Mouse (Mus musculus) CH12.LX (cell line): ENCODE data around the gene Pafah1b1. TPM values are rescaled to one million over a fixed set of nuclear protein-coding genes. Genes with fewer than 3 reads are reported as not detected.

Experiments used
- DNase-seq: peaks from one replicate; pipeline ENCODE4 v3.0.0-alpha.2; 2013; ENCODE audit errors: extremely low read depth
- H3K27ac ChIP-seq: 2 replicates; pipeline ENCODE4 v1.5.1; 2012; ENCODE audit warnings: low read depth, mild to moderate bottlenecking, control low read depth, moderate library complexity; ENCODE audit not compliant: insufficient read depth
- H3K27me3 ChIP-seq: replicated peaks from 2 replicates; pipeline ENCODE3; 2012; ENCODE audit warnings: inconsistent platforms
- H3K36me3 ChIP-seq, 2 experiments: replicated peaks in 1 of 2; 2 replicates each; pipeline versions ENCODE3 to v1.6.1; 2012; ENCODE audit warnings: inconsistent platforms in 1 of 2, low read length in 1 of 2, mild to moderate bottlenecking in 1 of 2, mixed read lengths in 1 of 2, moderate library complexity in 1 of 2; ENCODE audit not compliant: control insufficient read depth in 1 of 2, insufficient read depth in 1 of 2
- H3K4me1 ChIP-seq, 2 experiments: 2 replicates each; pipeline ENCODE4 v1.6.1; 2012; ENCODE audit warnings: inconsistent platforms in 1 of 2, moderate library complexity in 1 of 2; ENCODE audit not compliant: insufficient read depth in 2 of 2, control insufficient read depth in 1 of 2
- H3K4me2 ChIP-seq: 2 replicates; pipeline ENCODE4 v1.6.1; 2012; ENCODE audit warnings: low read depth, mild to moderate bottlenecking, control low read depth; ENCODE audit not compliant: poor library complexity, insufficient read depth, severe bottlenecking
- H3K4me3 ChIP-seq, 3 experiments: fragments of 150-350 bp in 1 of 3; sonication (generic) in 1 of 3; replicated peaks in 1 of 3; 2 replicates each; pipeline versions ENCODE3 to v1.5.1; 2011 to 2012; ENCODE audit warnings: low read depth in 2 of 3, low read length in 2 of 3, mild to moderate bottlenecking in 2 of 3, moderate library complexity in 2 of 3, control low read depth in 1 of 3, improper control_type of control experiment in 1 of 3, inconsistent platforms in 1 of 3, mixed read lengths in 1 of 3; ENCODE audit not compliant: poor library complexity in 1 of 3
- H3K79me2 ChIP-seq: replicated peaks from 2 replicates; pipeline ENCODE4 v1.6.1; 2012; ENCODE audit warnings: mild to moderate bottlenecking, moderate library complexity; ENCODE audit not compliant: control insufficient read depth, poor library complexity, insufficient read depth, severe bottlenecking; ENCODE audit errors: extremely low read depth
- H3K9ac ChIP-seq: 2 replicates; pipeline ENCODE4 v1.6.1; 2012; ENCODE audit warnings: low read depth, mild to moderate bottlenecking, control low read depth, moderate library complexity; ENCODE audit not compliant: insufficient read depth
- H3K9me3 ChIP-seq: replicated peaks from 2 replicates; pipeline ENCODE3; 2012; ENCODE audit warnings: low read length, inconsistent platforms, mixed read lengths
- CHD1 ChIP-seq: IDR thresholded peaks from 2 replicates; pipeline ENCODE4 v1.6.1; 2012; ENCODE audit warnings: low read depth, low read length, improper control_type of control experiment, inconsistent platforms
- ELF1 ChIP-seq: IDR thresholded peaks from 2 replicates; pipeline ENCODE4 v1.6.1; 2014; ENCODE audit warnings: low read depth, mild to moderate bottlenecking, inconsistent platforms, low read length, improper control_type of control experiment
- IRF4 ChIP-seq: IDR thresholded peaks from 2 replicates; pipeline ENCODE4 v1.6.1; 2014; ENCODE audit warnings: low read depth, mild to moderate bottlenecking, inconsistent platforms, low read length, improper control_type of control experiment
- MAX ChIP-seq: IDR thresholded peaks from 2 replicates; pipeline ENCODE4 v1.6.1; 2011; ENCODE audit warnings: low read length, improper control_type of control experiment
- POLR2A ChIP-seq: IDR thresholded peaks from 2 replicates; pipeline ENCODE4 v1.6.1; 2011; ENCODE audit warnings: low read depth, mild to moderate bottlenecking, improper control_type of control experiment, low read length
- POLR2AphosphoS2 ChIP-seq: IDR thresholded peaks from 2 replicates; pipeline ENCODE4 v1.6.1; 2011; ENCODE audit warnings: low read depth, low read length, improper control_type of control experiment
- RAD21 ChIP-seq: IDR thresholded peaks from 2 replicates; pipeline ENCODE4 v1.6.1; 2011; ENCODE audit warnings: low read depth, mild to moderate bottlenecking, low read length, improper control_type of control experiment, moderate library complexity
- TBP ChIP-seq: conservative IDR thresholded peaks from 2 replicates; pipeline ENCODE4 v1.6.1; 2011; ENCODE audit warnings: low read depth, low read length, improper control_type of control experiment
- USF2 ChIP-seq: conservative IDR thresholded peaks from 2 replicates; pipeline ENCODE4 v1.6.1; 2011; ENCODE audit warnings: low read depth, low read length, improper control_type of control experiment
- ZKSCAN1 ChIP-seq: IDR thresholded peaks from 2 replicates; pipeline ENCODE4 v1.6.1; 2012; ENCODE audit warnings: low read depth, inconsistent platforms, low read length, improper control_type of control experiment, borderline replicate concordance
- dilution Hi-C: fragments of 300-500 bp; cut with MboI; formaldehyde crosslinking; loops from 2 replicates; pipeline ENCODE4 v1.14.3; 2020; ENCODE audit warnings: low sequenced_read_pairs; ENCODE audit not compliant: extremely low pct_unique_long_range_greater_than_20kb, extremely low pct_ligation_motif_present
- in situ Hi-C: fragments of 300-500 bp; cut with MboI; formaldehyde crosslinking; loops from 3 replicates; pipeline ENCODE4 v1.14.3; 2019; ENCODE audit warnings: low sequenced_read_pairs, low pct_ligation_motif_present, low pct_unique_long_range_greater_than_20kb, mixed read lengths
- polyA plus RNA-seq: library from polyadenylated mRNA; unstranded; fragments of >175 nt; gene quantifications from 2 replicates; pipeline ENCODE4 v1.2.1, GENCODE M21; 2012; ENCODE audit warnings: low read depth; ENCODE audit not compliant: insufficient read length
- total RNA-seq, 2 experiments: library from RNA; depleted of rRNA; stranded (reverse); fragments of 300-350 nt in 1 of 2; fragments of >200 nt in 1 of 2; gene quantifications; 2 replicates each; pipeline ENCODE4 v1.2.3; 2012 to 2014

The Pafah1b1 gene
- total and polyA plus RNA-seq, 3 experiments = 53.9 to 136 (median 107) TPM

DNA sequence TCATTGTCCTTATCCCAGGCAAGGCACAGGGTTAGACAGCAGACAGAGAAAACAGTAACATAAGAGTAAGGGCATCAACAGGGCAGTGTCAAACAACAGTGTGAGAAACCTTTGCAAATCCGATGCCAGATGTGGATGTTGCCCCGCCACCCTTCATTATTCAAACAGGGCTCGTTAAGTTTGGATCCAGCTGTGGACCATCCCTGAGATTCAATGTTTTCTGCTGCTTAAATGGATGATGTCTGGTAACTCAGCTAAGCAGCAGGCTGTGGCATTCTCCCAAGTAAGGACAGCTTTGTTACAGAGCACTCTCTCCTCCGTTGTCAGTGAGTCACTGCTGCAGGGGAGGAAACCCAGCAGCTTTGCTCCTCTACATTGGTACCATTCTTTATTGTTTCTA lies 49.3 kb downstream of the Pafah1b1 start:
- TF ChIP-seq MAX = no peak
- TF ChIP-seq POLR2AphosphoS2 = 0 out of 2 replicates have a peak, but pooled peaks have one; percentile 65
- Histone ChIP-seq H3K4me3 (no peak overlapping the region), H3K9me3 (no peaks in the 10 kb centered on the region), H3K4me1 (no peaks in the 10 kb centered on the region), H3K27ac (no peak overlapping the region), H3K27me3 (no peaks in the 10 kb centered on the region), H3K4me2 (no peak overlapping the region), H3K79me2 (peaks cover 9% of the 10 kb centered on the region; the same call in 1 of the 2 replicates), H3K9ac (no peak overlapping the region), H3K36me3 (peaks cover 60 to 91% of the 10 kb centered on the region in 2 experiments)
- in situ Hi-C loops = no loop called here
- dilution Hi-C loops = no loop called here
- DNase-seq = no peak

DNA sequence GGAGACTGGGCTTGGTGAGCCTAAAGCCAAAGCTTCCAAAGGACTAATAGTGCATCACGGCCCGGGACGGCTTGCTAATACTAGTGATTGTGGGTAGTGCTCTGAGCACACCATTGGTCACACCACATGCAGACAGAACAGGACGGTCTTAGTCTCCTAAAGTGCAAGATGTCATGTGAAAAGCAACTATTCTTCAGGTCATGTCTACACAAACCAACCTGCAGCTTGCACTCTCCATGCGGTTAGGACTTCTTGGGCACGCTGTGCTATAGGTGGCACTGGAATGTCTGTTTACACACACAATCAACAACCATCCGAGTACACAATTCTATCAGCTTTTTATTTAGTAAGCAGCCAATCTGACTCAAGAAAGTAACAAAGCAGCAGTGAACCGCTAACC lies 49.8 kb downstream of the Pafah1b1 start:
- H3K36me3 ChIP-seq = peaks cover 61 to 91% of the 10 kb centered on the region in 2 experiments
- dilution Hi-C loops = no loop called here

DNA sequence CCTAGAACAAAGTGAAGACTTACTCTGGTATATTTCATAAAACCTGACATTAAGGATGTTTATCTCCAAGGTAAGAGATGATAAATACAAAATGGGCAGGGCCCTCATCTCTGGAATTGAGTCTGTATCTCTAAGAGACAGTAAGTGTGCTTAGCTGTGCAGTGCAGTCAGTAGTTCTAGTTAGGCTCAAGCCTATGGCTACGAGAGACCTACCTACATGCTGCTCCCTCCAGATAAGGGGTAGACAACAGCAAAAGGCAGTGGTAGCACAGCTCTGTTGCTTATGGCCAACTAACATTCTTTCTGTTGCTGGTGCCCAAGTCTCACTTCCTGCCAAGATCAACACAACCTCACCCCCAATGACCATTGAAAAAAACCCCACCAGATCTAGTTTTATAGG lies 50.9 kb downstream of the Pafah1b1 start:
- in situ Hi-C loops (no loop called here), dilution Hi-C loops (no loop called here)
- H3K4me1 ChIP-seq = no peaks in the 10 kb centered on the region
- H3K4me3 ChIP-seq = no peak overlapping the region
- no peak overlapping the region for H3K4me2 ChIP-seq
- H3K9me3 ChIP-seq = no peaks in the 10 kb centered on the region
- no peak overlapping the region for H3K9ac ChIP-seq
- no peaks in the 10 kb centered on the region for H3K27me3 ChIP-seq
- peaks cover 64 to 93% of the 10 kb centered on the region in 2 experiments for H3K36me3 ChIP-seq
- no peak for DNase-seq
- H3K79me2 ChIP-seq = peaks cover 9% of the 10 kb centered on the region; the same call in 1 of the 2 replicates
- H3K27ac ChIP-seq = 0 out of 2 replicates have a peak overlapping the region, but pooled peaks have one; percentile 4
- TF ChIP-seq RAD21 (no peak), POLR2A (peak; percentile 19; the same call in 1 of the 2 replicates)

More for the DNA sequence above, 49.8 kb downstream of the Pafah1b1 start:
- H3K79me2 ChIP-seq = peaks cover 9% of the 10 kb centered on the region; the same call in 1 of the 2 replicates
- no peaks in the 10 kb centered on the region for H3K9me3 ChIP-seq
- in situ Hi-C loops = no loop called here
- H3K4me2 ChIP-seq = no peak overlapping the region
- no peak overlapping the region for H3K27ac ChIP-seq
- no peak for DNase-seq
- H3K27me3 ChIP-seq = no peaks in the 10 kb centered on the region
- H3K9ac ChIP-seq = no peak overlapping the region
- H3K4me1 ChIP-seq = no peaks in the 10 kb centered on the region
- no peak overlapping the region for H3K4me3 ChIP-seq
- TF ChIP-seq ELF1 = no peak
- peak; percentile 61; the same call in 1 of the 2 replicates for TF ChIP-seq POLR2AphosphoS2
- TF ChIP-seq ZKSCAN1 = no peak
- no peak for TF ChIP-seq USF2
- no peak for TF ChIP-seq CHD1
- TF ChIP-seq TBP = no peak
- no peak for TF ChIP-seq IRF4
- TF ChIP-seq MAX = no peak
